Mouse (Mus musculus) urinary bladder, postnatal 10 days (tissue): Measurements from ENCODE around the gene Gm3776.
"Not testable (repeated sequence)": the region's sequence is repeated elsewhere in the genome, so short reads cannot be mapped to it uniquely, and the experiment has no call there.

Experiments used
- DNase-seq: peaks from one replicate; pipeline ENCODE4 v3.0.0; 2022; ENCODE audit warnings: low spot score

Gene Gm3776

DNA sequence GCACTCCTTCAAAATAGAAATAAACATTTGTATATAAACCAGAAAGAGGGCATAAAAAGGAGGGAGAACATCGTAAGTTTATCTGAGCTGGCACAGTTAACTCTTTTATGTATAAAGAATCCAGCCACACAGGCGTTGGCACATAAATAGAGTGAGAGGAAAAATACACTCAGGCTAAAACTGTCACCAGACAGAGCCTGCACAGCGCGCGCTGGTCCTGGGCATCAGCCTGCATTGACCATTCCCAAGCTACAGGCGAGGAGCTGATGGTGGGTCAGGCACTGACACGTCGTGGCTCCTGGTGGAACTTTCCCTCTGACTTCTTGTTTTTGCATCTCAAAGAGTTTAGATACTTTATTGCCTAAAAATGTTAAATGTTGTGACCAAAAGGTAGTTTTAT is 35.5 kb downstream of the Gm3776 start:
- not testable (repeated sequence) for DNase-seq

DNA sequence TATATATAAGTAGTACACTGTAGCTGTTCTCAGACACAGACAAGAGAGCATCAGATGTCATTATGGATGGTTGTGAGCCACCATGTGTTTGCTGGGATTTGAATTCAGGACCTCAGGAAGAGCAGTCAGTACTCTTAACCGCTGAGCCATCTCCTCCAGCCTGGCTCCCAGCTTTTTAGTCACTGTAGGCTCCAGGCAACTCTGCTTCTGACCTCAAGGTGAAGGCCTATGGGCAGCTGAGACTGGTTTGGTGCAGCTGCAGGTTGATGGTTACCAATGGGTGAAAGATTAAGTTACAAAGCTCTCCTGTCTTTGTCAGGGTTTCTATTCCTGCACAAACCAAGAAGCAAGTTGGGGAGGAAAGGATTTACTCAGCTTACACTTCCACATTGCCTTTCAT is 36.8 kb downstream of the Gm3776 start:
- not testable (repeated sequence) for DNase-seq

DNA sequence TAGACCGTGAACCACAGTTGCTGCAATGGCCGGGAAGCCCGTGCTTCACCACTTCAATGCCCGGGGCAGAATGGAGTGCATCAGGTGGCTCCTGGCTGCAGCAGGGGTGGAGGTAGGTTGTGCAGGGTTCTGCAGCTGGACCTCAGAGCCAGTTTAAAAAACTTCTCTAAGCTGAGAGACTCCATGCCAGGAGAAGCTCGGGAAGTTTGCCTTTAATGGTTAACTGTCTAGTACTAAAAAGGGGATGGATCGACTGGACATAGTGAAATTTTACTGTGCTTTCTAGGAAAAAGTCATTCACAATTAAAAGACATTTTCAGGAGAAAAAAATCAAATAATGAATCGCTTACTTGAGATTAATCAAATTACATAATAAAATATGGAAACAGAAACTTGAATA is 37.9 kb downstream of the Gm3776 start:
- not testable (repeated sequence) for DNase-seq

DNA sequence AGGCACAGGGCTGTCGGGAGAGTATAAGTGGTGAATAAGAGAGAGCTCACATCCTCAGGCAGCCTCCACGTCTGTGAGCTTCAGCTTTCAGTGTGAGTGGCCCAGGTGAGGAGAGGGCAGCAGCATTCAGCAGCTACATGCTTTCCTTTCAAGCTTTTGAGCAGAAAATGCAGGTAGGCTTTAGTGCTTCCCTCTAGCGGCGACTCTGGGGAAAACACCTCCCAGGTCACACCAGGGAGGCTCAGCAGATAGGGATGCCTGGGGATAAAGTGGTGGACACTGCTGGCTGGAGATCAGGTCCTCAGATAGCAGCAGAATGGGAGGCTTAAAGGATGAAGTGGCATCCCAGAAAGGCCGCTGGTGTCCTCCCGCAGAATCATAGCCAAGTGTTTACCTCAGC is 39.2 kb downstream of the Gm3776 start:
- not testable (repeated sequence) for DNase-seq

DNA sequence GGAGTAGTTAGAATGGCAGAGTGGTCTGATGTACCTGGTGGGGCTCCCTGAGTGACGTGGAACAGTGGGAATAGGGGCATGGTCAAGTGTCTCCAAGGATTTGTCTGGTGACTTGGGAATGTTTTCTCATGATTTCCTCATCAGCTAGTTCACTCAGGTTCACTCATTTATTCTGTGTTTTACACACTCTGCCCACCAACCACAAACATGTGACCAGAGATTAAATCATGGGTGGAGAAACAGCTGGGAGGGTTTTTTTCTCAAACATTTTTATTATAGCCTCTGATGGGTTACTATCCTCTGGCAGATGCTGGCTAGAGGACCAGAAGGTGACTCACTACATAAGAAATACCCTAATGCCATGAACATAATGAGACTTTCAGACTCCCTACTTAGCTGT is 41.3 kb downstream of the Gm3776 start:
- no peak for DNase-seq

DNA sequence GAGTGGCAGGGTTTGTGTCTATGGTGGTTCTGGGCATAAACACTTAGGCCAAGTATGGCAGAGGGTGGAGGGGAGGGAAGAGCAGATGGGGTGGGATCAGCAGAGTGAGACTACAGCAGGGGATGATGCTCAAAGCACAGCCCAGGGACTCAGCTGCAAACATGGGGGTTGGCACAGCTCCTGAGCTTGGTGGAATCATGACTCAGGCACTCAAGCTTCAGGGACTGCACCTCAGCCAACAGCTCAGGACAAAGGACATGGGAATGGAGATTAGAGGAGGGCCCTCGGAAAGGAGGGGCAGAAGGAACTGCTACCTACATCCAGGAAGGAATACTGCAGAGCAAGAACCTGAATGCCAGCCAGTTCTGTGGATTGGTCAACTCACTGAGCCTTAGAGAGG is 42.2 kb downstream of the Gm3776 start:
- not testable (repeated sequence) for DNase-seq

DNA sequence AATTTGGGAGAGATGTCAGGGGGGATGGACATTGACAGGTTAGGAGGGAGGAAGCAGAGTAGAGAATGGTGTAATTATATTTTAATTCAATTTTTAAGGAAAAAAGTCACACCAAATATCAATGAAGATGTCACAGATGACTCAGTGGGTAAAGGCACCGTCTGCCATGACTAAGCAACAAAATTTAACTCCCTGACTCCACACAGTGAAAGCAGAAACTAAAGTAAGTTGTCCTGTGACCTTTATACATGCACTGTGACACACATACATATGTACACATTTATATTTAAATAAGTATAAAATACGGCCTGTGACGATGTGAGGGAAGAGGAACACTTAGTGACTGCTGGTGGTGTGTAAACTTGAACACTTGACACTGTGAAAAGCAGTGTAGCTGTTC is 51.2 kb downstream of the Gm3776 start:
- not testable (repeated sequence) for DNase-seq

DNA sequence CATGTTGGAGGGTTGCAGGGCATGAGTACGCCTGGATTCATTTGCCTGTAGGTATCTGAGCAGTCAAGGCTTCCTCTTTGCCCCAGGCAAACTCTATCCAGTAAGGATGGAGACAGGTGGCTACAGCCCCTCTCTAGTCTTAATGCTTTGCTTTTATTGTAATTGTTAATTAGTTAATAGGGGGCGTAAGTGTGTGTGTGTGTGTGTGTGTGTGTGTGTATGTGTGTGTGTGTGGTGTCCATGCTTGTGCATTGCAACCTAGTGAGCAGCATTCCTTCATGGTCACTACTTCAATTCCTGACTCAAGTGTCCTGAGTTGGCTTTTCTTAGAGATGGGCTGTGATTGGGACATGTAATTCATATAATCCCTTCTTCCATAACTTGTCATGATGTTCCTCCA is 57.8 kb downstream of the Gm3776 start, which contains the start of gene Omt2a:
Gene Omt2a (minus strand): TSS at position 101 of the 400 bp plus-strand sequence.
- DNase-seq, result no peak
